Mouse (Mus musculus) thymus, adult 2 months (tissue): ENCODE results near the gene Zkscan3.

Experiments
- CTCF ChIP-seq: fragments of 200-500 bp; IDR thresholded peaks from 2 replicates; pipeline ENCODE4 v1.5.1; 2012; ENCODE audit warnings: mild to moderate bottlenecking, control low read depth, low read length, moderate library complexity, borderline replicate concordance; ENCODE audit not compliant: control insufficient read depth, poor library complexity, insufficient read depth; ENCODE audit errors: extremely low read depth
- POLR2A ChIP-seq: fragments of 200-500 bp; IDR thresholded peaks from 2 replicates; pipeline ENCODE4 v1.6.1; 2012; ENCODE audit warnings: mild to moderate bottlenecking, low read length, control low read depth, moderate library complexity; ENCODE audit not compliant: control insufficient read depth, poor library complexity, insufficient read depth; ENCODE audit errors: extremely low read depth

DNA sequence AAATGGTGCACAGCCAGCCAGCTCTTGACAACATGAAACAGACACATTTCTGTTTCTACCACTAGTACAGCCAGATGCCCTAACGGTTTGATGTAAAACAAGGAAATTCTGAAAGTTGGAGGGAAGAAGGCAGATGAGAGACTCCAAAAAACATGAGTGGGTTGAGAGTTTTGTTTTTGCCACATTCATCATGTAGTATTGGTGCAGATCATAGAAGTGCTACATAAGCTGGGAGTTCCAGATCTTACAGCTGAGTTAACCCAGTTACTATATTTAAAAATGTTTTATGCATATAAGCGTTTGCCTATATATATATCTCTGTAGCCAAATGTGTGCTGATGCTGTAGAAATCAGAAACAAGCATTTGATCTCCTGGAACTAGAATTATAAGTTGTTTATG, 29.9 kb downstream of the Zkscan3 start:
- TF ChIP-seq POLR2A = no peak
- TF ChIP-seq CTCF = no peak
